Mouse (Mus musculus): ENCODE data around the gene Rnf220.

Rnf220 gene

DNA sequence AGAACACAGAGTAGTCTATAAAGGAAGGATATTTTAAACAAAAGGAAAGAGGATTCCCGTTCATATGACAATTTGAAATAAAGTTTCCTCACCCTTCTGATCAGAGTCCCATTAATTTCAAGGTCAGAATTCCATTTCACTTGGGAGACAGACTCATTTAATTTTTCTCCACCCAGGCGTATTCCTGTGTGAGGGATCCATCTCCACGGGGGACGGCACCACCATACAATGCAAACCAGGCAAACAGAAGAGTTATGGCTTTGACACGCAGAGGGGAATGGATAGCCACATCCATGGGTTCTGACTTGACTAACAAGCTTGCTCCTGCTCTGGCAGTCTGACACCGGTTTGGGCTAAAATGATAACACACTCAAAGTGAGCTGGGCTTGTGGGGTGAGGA lies 9.4 kb downstream of the Rnf220 start:
- no peak for DNase-seq

GRCm38 (mm10) chr4:117486188-117486587 lies 10.7 kb downstream of the Rnf220 start:
- no peak for DNase-seq

- no peak for DNase-seq
Measured at GRCm38 (mm10) chr4:117485045-117485780, 11.6 kb downstream of the Rnf220 start.

DNA sequence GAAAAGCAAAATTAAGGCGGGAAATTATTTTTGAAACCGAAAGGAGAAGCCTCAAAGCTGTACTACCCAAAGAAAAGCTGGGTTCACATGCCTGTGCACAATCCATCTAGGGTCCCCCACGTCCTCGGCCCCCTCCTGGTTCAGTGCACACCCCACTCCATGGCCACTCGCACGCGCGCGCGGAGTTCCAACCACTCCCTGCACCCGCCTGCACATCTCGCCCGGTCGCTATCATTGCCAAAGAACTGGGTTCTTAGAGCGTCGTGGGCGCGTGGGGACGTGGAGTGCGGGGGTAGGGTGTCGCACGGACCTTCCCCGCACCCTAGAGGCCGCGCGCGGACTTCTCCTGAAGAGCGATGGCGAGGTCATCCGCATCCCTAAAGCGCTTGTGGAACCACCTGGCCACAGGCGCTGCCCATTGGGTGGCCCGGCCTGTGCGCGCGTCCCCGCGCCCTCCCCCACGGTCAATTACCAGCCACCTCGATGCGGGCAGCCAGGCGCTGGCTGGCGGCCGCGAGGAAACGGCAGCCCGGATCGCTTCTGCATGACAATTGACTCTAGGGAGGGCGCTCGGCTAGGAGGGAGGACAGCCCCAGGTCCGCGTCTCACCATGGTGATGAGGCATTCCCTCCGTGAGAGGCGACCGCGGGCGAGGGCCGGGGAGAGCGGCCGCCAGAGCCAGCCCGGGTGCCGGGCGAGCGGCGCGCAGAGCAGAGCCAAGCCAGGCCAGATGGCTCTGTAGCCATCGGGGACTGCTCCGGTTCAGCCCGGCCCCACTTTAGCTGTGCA lies 12.4 kb downstream of the Rnf220 start:
- peak; percentile 8 for DNase-seq

DNA sequence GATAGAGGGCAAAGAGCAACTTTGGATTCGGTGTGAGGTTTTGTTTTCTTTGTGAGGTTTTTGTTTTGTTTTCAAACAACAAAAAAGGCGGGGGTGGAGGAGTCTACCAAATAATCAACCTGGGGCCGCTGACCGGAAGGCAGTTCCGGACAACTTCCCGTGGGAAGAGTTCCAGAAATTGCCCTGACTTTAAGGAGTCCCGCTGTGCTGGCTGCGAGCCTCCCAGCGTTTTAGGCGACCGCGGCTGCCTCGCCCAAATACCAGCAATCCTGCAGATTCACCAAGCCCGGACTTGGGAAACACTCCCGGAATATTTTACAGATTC lies 13.0 kb downstream of the Rnf220 start:
- DNase-seq, result no peak

- DNase-seq, result no peak
Measured at GRCm38 (mm10) chr4:117482103-117482502, 14.7 kb downstream of the Rnf220 start.

DNA sequence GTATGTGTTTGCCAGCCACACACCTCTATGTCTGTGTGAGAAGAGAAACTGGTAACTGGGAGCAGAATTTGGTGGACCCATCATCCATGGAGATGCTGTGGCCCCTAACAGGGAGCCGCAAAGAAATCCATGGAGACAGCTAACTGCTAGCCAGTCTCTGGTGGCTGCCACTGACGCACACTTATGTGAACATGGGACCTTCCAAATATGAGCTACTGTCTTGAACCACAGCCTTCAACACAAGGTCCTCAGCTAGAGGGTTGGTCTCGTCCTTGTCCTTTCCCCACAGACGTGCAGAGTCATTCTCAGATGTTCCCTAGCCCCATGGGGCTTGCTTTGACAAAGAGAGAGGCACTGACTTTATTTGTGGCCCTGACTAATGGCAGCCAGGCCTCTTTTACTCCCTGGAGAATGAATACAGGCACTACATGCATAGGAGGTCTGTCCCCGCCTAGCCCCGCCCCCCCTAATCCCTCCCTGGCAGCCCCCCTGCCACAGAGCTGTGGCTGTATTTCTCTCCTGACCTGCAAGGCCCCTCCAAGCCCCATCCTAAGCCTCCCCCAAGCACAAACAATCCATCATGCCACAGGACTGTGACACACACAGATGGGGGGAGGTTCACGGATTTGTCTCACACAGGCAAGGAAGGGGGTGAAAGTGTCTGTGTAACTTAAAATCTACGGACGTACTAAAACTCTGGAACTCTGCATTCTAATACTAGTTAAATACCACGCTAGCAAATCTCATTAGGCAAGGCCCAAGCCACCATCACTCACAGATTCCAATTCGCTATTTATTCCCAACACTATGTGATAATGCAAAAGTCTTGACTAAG lies 16.0 kb downstream of the Rnf220 start:
- DNase-seq, result no peak

DNA sequence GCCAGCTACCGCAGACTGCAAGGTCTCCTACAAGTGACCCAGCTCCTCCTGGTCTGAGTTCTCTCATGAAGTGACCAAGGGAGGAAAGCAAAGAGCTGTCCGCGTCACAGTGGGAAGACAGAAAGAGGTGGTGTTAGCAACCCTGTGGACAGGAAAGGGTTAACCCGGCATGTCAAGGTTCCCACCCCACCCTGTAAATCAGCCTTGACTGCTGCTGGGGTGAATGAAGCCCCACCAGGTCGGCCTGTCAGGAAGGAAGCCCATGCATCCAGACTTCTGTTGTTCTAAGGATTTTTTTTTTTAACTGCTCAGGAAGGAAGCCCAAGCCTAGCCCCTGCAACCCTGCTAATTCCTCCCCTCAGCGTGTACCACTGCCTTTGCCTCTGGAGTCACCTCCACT lies 16.9 kb downstream of the Rnf220 start:
- DNase-seq, result no peak

DNA sequence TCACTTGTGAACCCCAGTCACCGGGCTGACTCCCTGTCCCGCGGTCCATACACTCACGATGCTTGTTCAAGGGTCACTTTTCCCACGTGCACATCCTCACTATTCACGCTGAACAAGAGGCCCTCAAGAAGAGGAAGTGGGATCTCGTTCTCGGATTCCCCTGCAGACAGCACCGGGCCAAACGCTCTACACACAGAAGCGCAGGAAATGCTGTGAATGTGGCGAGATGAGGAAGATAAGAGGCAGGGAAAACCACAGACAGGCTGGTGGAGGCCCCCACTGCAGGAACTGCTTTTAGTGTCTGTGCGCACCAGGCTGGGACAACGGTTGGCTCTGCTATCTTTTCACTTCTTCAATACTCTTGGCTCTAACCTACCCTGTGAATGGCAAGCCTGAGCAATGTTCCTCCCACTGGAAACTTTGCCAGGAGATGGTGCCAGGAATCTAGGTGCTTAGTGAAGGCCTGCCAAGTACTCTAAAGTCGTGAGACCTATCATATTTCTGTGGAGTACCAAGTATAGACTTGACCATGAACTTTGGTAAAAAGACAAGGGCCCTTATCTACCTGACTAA lies 18.7 kb downstream of the Rnf220 start:
- DNase-seq, result no peak

DNA sequence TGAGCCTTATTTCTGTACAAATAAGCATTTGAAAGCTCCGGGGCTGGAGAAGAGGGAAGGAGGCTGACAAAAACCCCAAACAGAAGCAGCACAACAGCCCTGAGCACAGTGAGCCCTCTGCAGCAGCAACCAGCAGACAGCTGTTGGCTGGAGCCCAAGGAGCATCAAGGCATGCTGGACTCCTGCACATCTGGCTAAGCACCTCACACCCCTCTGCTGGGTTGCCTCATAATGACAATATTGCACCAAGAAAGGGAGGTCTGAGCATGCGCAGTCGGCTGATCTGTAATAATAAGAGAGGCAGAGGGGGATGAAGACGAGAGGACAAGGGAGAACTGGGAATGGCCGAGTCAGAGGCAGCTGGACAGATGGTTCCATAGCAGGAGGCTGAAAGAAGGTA lies 19.5 kb downstream of the Rnf220 start:
- DNase-seq, result no peak

GRCm38 (mm10) chr4:117476777-117477176 lies 20.1 kb downstream of the Rnf220 start:
- no peak for DNase-seq

GRCm38 (mm10) chr4:117476355-117476754 lies 20.5 kb downstream of the Rnf220 start:
- DNase-seq, result no peak

DNA sequence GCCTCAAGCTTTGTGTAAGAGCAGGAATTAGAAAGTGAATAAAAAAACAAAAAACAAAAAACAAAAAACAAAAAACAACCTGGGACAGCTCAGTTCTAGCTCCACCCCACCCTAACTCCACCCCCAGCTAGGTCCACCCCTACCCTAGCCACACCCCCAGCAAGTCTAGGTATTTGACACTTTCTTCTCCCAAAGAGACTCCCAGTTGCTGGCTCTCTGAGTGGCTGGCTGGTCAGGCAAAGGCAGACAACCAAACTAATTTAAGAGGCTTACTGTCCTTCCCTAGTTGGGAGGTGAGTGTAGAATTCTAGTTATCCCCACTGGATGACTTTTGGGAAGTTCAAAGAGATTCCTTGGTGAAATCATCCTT lies 22.9 kb downstream of the Rnf220 start:
- DNase-seq, result no peak

- no peak for DNase-seq
Measured at GRCm38 (mm10) chr4:117473291-117473984, 23.4 kb downstream of the Rnf220 start.

- DNase-seq, result no peak
Measured at GRCm38 (mm10) chr4:117469471-117469870, 27.4 kb downstream of the Rnf220 start.

GRCm38 (mm10) chr4:117467936-117468335 lies 28.9 kb downstream of the Rnf220 start:
- DNase-seq, result no peak

- DNase-seq, result no peak
Measured at GRCm38 (mm10) chr4:117449151-117449550, 47.7 kb downstream of the Rnf220 start.

DNA sequence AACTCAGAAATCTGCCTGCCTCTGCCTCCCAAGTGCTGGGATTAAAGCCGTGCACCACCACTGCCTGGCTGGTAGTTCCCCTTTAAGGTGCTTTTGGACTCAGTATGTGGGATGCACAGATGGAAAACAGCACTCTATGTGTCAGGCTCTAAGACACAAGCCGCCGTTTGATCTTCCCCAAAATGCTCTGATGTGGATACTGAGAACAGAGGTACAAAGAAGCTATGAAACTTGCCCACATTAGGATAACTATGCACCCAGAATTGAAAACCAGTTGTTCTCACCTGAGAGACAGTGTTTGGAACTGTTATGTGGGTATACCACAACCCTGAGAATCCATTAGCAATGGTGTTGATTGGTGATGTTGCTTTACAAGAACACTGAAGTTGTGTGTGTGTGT lies 48.9 kb downstream of the Rnf220 start:
- no peak for DNase-seq

DNA sequence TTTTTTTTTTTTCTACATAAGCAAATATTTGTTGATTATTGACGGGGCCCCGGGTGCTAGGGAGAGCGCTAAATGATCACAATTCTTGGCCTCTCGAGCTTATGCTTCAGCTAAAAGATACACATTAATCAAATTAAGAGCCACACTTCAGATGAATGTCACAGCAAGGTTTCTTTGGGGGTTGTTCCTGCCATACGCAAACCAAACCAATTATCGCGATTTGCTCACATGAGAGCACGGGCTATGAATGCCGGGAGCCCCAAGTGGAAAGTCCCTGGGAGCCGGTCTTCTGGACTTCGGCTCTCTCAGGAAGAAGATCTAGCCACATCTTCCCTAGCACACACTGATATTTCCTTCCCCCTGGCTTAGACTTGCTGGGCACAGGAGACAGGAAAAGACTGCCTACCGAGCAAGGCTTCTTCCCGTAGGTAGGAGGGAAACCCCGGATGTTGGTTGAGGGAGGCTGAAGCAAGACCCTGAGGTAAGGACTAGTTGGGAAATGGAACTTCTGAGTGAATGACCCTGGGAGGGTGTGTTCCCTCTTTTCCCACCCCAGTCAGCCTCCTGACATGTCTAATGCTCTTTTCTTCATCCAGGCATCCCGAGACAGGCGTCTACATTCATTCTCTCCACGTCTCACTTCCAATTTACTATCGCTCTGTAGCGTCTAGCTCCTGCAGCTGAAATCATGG lies 51.2 kb downstream of the Rnf220 start:
- DNase-seq, result no peak

DNA sequence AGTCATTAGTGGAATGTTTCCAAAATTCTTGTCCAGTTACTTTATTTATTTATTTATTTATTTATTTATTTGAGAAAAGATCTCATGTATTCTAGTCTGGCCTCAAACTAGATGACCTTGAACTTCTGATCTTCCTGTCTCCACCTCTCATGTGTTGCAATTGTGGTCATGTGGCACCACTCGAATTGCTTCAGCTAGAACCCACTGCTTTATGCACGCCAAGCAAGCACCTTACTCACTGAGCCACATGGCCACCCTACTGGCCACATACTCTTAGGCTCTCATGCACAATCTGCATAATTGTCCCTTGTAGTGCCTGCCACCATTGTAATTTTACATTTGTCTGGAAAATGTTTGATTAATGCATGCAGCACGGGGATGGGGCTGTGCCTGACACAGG lies 57.9 kb downstream of the Rnf220 start:
- DNase-seq, result no peak

- no peak for DNase-seq
Measured at GRCm38 (mm10) chr4:117438064-117438463, 58.8 kb downstream of the Rnf220 start.

DNA sequence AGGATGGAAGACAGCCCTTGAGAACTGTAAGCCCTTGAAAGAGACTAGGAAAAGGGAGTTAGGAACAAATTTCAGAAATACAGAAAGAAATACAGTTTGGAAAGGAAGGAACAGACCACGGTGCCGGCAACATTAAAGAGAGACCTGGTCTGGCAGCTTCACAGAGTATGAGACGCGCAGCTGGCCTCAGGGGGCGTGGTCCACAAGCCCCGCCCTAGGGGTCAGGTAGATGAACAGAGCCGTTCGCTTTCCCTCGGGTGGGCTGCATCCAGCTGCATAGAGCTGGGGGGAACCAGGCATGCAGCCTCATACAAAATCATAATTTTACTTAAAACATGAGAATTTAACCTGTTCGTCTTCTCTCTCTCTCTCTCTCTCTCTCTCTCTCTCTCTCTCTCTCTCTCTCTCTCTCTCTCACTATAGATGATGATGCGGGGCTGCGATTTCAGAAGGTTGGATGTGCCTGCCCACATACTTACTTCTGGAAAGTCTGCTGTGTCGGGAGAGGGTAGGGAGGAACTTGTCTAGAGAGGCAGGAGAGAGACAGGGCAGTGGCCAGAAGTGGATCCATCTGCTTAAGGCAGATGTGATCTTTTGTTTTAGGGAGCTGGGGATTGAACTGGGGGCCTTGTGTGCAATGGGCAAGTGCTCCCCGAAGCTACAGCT lies 59.7 kb downstream of the Rnf220 start:
- DNase-seq, result no peak

Measured in cerebellum, adult 8-10 months (tissue).